Mouse (Mus musculus) heart, adult 2 months (tissue): ENCODE measurements around the gene Fau. TPM values are rescaled to one million over a fixed set of nuclear protein-coding genes. Genes with fewer than 3 reads are reported as not detected.

ENCODE experiments used
- DNase-seq, 2 experiments: peaks; one replicate each; pipeline ENCODE4 v3.0.0; 2021
- H3K27ac ChIP-seq: fragments of 200-600 bp; 2 replicates; pipeline ENCODE4 v1.8.1; 2022
- H3K27me3 ChIP-seq: fragments of 200-500 bp; 2 replicates; pipeline ENCODE4 v1.6.1; 2012; ENCODE audit warnings: mild to moderate bottlenecking, low read length, inconsistent platforms, mixed read lengths; ENCODE audit not compliant: control insufficient read depth, insufficient read depth
- H3K36me3 ChIP-seq: fragments of 200-500 bp; 2 replicates; pipeline ENCODE4 v1.6.1; 2012; ENCODE audit warnings: low read length, inconsistent platforms; ENCODE audit not compliant: control insufficient read depth, insufficient read depth
- H3K4me1 ChIP-seq: fragments of 200-500 bp; 2 replicates; pipeline ENCODE4 v1.6.1; 2011; ENCODE audit warnings: low read length; ENCODE audit not compliant: control insufficient read depth, insufficient read depth
- H3K4me3 ChIP-seq: fragments of 200-600 bp; 2 replicates; pipeline ENCODE4 v1.8.1; 2022
- H3K79me2 ChIP-seq: fragments of 200-500 bp; replicated peaks from 2 replicates; pipeline ENCODE4 v1.6.1; 2012; ENCODE audit warnings: mild to moderate bottlenecking, inconsistent platforms, low read length, moderate library complexity, mixed read lengths; ENCODE audit not compliant: control insufficient read depth, insufficient read depth
- H3K9ac ChIP-seq: fragments of 200-500 bp; 2 replicates; pipeline ENCODE4 v1.6.1; 2012; ENCODE audit warnings: low read depth, mild to moderate bottlenecking, control low read depth, inconsistent platforms, low read length, mixed read lengths
- CTCF ChIP-seq: fragments of 200-600 bp; IDR thresholded peaks from 2 replicates; pipeline ENCODE4 v1.8.1; 2022; ENCODE audit warnings: antibody characterized with exemption, mild to moderate bottlenecking, moderate library complexity
- EP300 ChIP-seq: fragments of 200-500 bp; IDR thresholded peaks from 2 replicates; pipeline ENCODE4 v1.6.1; 2011; ENCODE audit warnings: low read depth, low read length, control low read depth; ENCODE audit not compliant: insufficient read depth
- POLR2A ChIP-seq: fragments of 200-500 bp; IDR thresholded peaks from 2 replicates; pipeline ENCODE4 v1.6.1; 2011; ENCODE audit warnings: mild to moderate bottlenecking, low read depth, low read length, control low read depth; ENCODE audit not compliant: insufficient read depth
- WGBS: fragments of 180-500 bp; shearing (Covaris S2); methylation state at CpG from one replicate; pipeline ENCODE4 v1.1.7; 2018; 5-methylcytosine and 5-hydroxymethylcytosine counted together
- intact Hi-C: fragments of 180-260 bp; cut with DNase I; formaldehyde crosslinking; loops from one replicate; pipeline ENCODE4 v1.15.1; 2025
- polyA plus RNA-seq: library from polyadenylated mRNA; depleted of rRNA; stranded (reverse); fragments of >200 nt; gene quantifications from 2 replicates; pipeline ENCODE4 v1.2.3, GENCODE M21; 2012
- total RNA-seq, 2 experiments: library from RNA; stranded (reverse); gene quantifications; 2 replicates each; pipeline ENCODE4 v1.2.3; 2021

Gene Fau
- total and polyA plus RNA-seq, 3 experiments = 386 to 636 (median 550) TPM

- intact Hi-C loops = loop anchor here (10.0 kb wide), 1 partner anchor 77 kb away; the partner anchor contains the start of gene Snx15
- no peak for DNase-seq
These were observed 9.8 kb upstream of the Fau start for GRCm38 (mm10) chr19:6047899-6048166.

GRCm38 (mm10) chr19:6048681-6049410, 8.8 kb upstream of the Fau start:
- Histone ChIP-seq H3K4me1 (peaks cover 5% of the 10 kb centered on the region), H3K79me2 (peaks cover 3% of the 10 kb centered on the region; the same call in 1 of the 2 replicates), H3K4me3 (no peak overlapping the region), H3K27me3 (no peaks in the 10 kb centered on the region), H3K36me3 (no peaks in the 10 kb centered on the region), H3K27ac (no peak overlapping the region), H3K9ac (no peak overlapping the region)
- intact Hi-C loops = loop anchor here (10.0 kb wide), 1 partner anchor 76 kb away; the partner anchor contains the start of gene Snx15
- DNase-seq = no peak
- WGBS = 74% methylated on average over 11 of the region's 11 CpGs
- TF ChIP-seq CTCF = no peak
- no peak for TF ChIP-seq EP300
- TF ChIP-seq POLR2A = no peak

More at GRCm38 (mm10) chr19:6047899-6048166, 9.8 kb upstream of the Fau start:
- Histone ChIP-seq H3K9ac (peak overlapping the region; percentile 91), H3K79me2 (peaks cover 3% of the 10 kb centered on the region; the same call in 1 of the 2 replicates), H3K4me3 (peak overlapping the region; percentile 82), H3K27me3 (no peaks in the 10 kb centered on the region), H3K27ac (no peak overlapping the region; the same call in 1 of the 2 replicates), H3K36me3 (no peaks in the 10 kb centered on the region), H3K4me1 (peaks cover 5% of the 10 kb centered on the region)
- no peak for TF ChIP-seq POLR2A
- no peak for TF ChIP-seq CTCF
- no peak for TF ChIP-seq EP300
- 82% methylated on average over 8 of the region's 8 CpGs for WGBS

- peak in 1 of 2 experiments; percentile 17 for DNase-seq
- Histone ChIP-seq H3K27me3 (no peaks in the 10 kb centered on the region), H3K9ac (no peak overlapping the region), H3K4me1 (peaks cover 2% of the 10 kb centered on the region), H3K4me3 (no peak overlapping the region), H3K79me2 (peaks cover 1% of the 10 kb centered on the region; the same call in 1 of the 2 replicates), H3K36me3 (no peaks in the 10 kb centered on the region; the same call in 1 of the 2 replicates), H3K27ac (no peak overlapping the region)
- WGBS = 78% methylated on average over 7 of the region's 7 CpGs
- TF ChIP-seq EP300 (no peak), POLR2A (no peak), CTCF (no peak)
- intact Hi-C loops = no loop called here
These were observed 5.1 kb upstream of the Fau start for GRCm38 (mm10) chr19:6052516-6052915.

GRCm38 (mm10) chr19:6054296-6054695, 3.3 kb upstream of the Fau start:
- Histone ChIP-seq H3K36me3 (peaks cover 4% of the 10 kb centered on the region), H3K27me3 (no peaks in the 10 kb centered on the region), H3K4me3 (no peak overlapping the region), H3K27ac (no peak overlapping the region), H3K79me2 (no peaks in the 10 kb centered on the region), H3K9ac (no peak overlapping the region), H3K4me1 (peaks cover 3% of the 10 kb centered on the region)
- WGBS = 65% methylated on average over 5 of the region's 5 CpGs
- TF ChIP-seq EP300 (no peak), POLR2A (no peak), CTCF (no peak)
- DNase-seq = no peak
- intact Hi-C loops = no loop called here

- no peak overlapping the region for H3K9ac ChIP-seq
- H3K4me1 ChIP-seq = peaks cover 3% of the 10 kb centered on the region
- no peak for DNase-seq
- intact Hi-C loops = no loop called here
- WGBS = 42% methylated on average over 4 of the region's 4 CpGs
- no peaks in the 10 kb centered on the region for H3K27me3 ChIP-seq
- H3K36me3 ChIP-seq = peaks cover 4% of the 10 kb centered on the region
- no peaks in the 10 kb centered on the region for H3K79me2 ChIP-seq
- TF ChIP-seq POLR2A (no peak), EP300 (no peak), CTCF (no peak)
- peak overlapping the region; percentile 98 for H3K4me3 ChIP-seq
- no peak overlapping the region for H3K27ac ChIP-seq
These were observed 948 bp upstream of the Fau start for GRCm38 (mm10) chr19:6056696-6057095.

- TF ChIP-seq EP300 = no peak
- no peak for TF ChIP-seq CTCF
- TF ChIP-seq POLR2A = no peak
- Histone ChIP-seq H3K36me3 (peaks cover 4% of the 10 kb centered on the region), H3K4me1 (peaks cover 8% of the 10 kb centered on the region), H3K4me3 (peak overlapping the region; percentile 98), H3K27me3 (no peaks in the 10 kb centered on the region), H3K27ac (peak overlapping the region; percentile 74; the same call in 1 of the 2 replicates), H3K79me2 (no peaks in the 10 kb centered on the region), H3K9ac (peak overlapping the region; percentile 88)
- WGBS = 23% methylated on average over 5 of the region's 5 CpGs
- DNase-seq = no peak
- intact Hi-C loops = loop anchor here (1.0 kb wide), 1 partner anchor 26 kb away; the partner anchor contains the start of genes Cdca5 and Zfpl1
These were observed 869 bp downstream of the Fau start for GRCm38 (mm10) chr19:6058513-6058912.
